Mouse (Mus musculus) midbrain, embryonic 12.5 days (tissue): ENCODE data around the gene Fam196b. TPM values are rescaled to one million over a fixed set of nuclear protein-coding genes. Genes with fewer than 3 reads are reported as not detected.

Experiments used
- ATAC-seq: fragments of 200-750 bp; cut with Nextera tagmentation; 2 replicates; pipeline ENCODE4 v1.8.0; 2017; ENCODE audit warnings: low read depth, moderate TSS enrichment, moderate library complexity; ENCODE audit not compliant: low FRiP score
- H3K27ac ChIP-seq: fragments of 300-500 bp; sonication (generic); replicated peaks from 2 replicates; pipeline ENCODE4 v1.5.1; 2016; ENCODE audit warnings: mild to moderate bottlenecking
- H3K27me3 ChIP-seq: fragments of 300-500 bp; sonication (generic); 2 replicates; pipeline ENCODE4 v1.6.1; 2016; ENCODE audit warnings: mild to moderate bottlenecking
- H3K36me3 ChIP-seq: fragments of 300-500 bp; sonication (generic); 2 replicates; pipeline ENCODE4 v1.6.1; 2016
- H3K4me1 ChIP-seq: fragments of 300-500 bp; sonication (generic); 2 replicates; pipeline ENCODE4 v1.6.1; 2016
- H3K4me2 ChIP-seq: fragments of 300-500 bp; sonication (generic); replicated peaks from 2 replicates; pipeline ENCODE4 v1.6.1; 2016; ENCODE audit warnings: mild to moderate bottlenecking, moderate library complexity
- H3K4me3 ChIP-seq: fragments of 300-500 bp; sonication (generic); 2 replicates; pipeline ENCODE4 v1.5.1; 2016; ENCODE audit warnings: mild to moderate bottlenecking
- H3K9ac ChIP-seq: fragments of 300-500 bp; sonication (generic); replicated peaks from 2 replicates; pipeline ENCODE4 v1.6.1; 2016; ENCODE audit warnings: mild to moderate bottlenecking, moderate library complexity
- H3K9me3 ChIP-seq: fragments of 300-500 bp; sonication (generic); 2 replicates; pipeline ENCODE4 v1.6.1; 2016; ENCODE audit warnings: mild to moderate bottlenecking
- WGBS: fragments of 180-500 bp; shearing (Covaris S2); methylation state at CpG from one replicate; pipeline ENCODE4 v1.1.7; 2016; 5-methylcytosine and 5-hydroxymethylcytosine counted together
- polyA plus RNA-seq: library from polyadenylated mRNA; unstranded; fragments of >200 nt; fragmentation: Nextera tagmentation; extraction: Ambion mirVana; gene quantifications from 2 replicates; pipeline ENCODE4 v1.2.1, GENCODE M21; 2016

Gene Fam196b
- polyA plus RNA-seq, 1 experiment from 2014 or later = 1.1 TPM

DNA sequence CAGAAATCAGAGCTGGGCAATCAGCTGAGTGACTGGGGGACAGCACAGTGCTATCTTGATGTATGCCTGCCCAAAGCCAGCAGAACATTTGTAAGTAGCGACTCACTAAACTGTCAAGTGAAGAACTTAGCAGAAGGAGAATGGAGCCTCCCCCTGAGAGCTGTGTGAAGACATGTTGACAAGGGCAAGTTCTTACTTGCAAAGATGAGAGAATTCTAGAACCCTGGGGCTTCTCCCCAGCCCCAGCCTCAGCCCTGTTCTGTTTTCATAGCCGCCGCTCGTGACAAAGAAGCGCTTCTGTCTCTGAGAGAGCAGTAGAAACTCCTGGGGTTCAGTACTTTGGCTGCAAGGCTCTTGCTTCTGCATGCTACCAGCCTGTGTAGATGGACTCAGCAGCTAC is 25.1 kb downstream of the Fam196b start:
- WGBS = 91% methylated on average over 5 of the region's 5 CpGs
- no peak overlapping the region for H3K27ac ChIP-seq
- H3K27me3 ChIP-seq = 0 out of 2 replicates have a peak, but pooled peaks cover 5% of the 10 kb centered on the region
- no peak overlapping the region for H3K4me3 ChIP-seq
- H3K9ac ChIP-seq = no peak overlapping the region
- H3K9me3 ChIP-seq = no peaks in the 10 kb centered on the region
- no peak for ATAC-seq
- no peak overlapping the region for H3K4me2 ChIP-seq
- no peaks in the 10 kb centered on the region for H3K36me3 ChIP-seq
- H3K4me1 ChIP-seq = peaks cover 12% of the 10 kb centered on the region; the same call in 1 of the 2 replicates

DNA sequence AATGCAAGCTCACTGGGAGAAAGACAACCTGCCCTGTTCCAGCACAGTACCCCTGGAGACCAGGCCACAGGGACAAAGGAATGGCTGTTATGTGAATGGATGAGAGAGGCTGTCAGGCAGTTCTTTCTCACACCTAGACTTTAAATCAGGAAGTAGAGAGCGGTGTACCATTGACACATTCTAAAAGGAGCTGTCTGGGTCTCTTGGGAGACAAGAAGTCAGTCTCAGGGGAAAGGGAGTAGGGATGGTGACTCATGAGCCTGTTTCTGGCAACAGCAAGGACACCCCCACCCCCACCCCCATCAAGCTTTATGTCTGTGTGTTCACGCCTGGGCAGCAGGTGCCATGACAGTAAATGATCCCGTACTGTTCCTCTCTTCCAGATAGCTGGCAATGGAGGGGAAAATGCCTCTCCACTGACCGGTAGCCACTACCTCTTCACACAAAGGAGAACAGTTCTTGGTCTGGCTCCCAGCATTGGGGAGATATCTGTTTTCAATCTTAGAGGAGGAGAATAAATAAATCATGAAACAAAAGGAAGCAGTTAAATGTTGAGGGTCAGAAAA is 29.2 kb downstream of the Fam196b start:
- Histone ChIP-seq H3K9ac (no peak overlapping the region), H3K27me3 (0 out of 2 replicates have a peak, but pooled peaks cover 5% of the 10 kb centered on the region), H3K4me3 (no peak overlapping the region), H3K9me3 (no peaks in the 10 kb centered on the region), H3K4me1 (peaks cover 12% of the 10 kb centered on the region; the same call in 1 of the 2 replicates), H3K27ac (no peak overlapping the region), H3K36me3 (no peaks in the 10 kb centered on the region), H3K4me2 (no peak overlapping the region)
- WGBS = 76% methylated on average over 4 of the region's 4 CpGs
- ATAC-seq = no peak

DNA sequence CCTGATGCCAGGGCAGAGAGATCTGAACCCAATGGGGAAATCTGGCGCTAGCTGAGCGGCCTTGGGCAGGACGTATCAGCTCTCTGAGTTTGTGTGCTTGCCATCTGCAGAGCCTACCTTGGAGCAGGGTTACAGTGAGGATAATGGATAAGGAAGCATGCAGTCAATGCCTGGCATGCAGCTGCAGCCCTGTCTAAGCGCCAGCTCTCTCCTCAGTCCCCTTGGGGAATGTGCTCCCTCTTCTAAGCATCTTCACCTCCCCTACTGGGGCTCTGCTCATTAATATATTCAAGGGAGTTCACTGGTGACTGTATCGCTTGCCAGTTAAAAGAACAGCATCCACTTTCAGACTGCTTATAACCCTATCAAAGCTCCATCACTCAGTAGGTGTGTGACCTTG is 29.7 kb downstream of the Fam196b start:
- H3K9ac ChIP-seq = no peak overlapping the region
- no peaks in the 10 kb centered on the region for H3K9me3 ChIP-seq
- H3K27me3 ChIP-seq = 0 out of 2 replicates have a peak, but pooled peaks cover 5% of the 10 kb centered on the region
- H3K4me3 ChIP-seq = no peak overlapping the region
- H3K36me3 ChIP-seq = no peaks in the 10 kb centered on the region
- 71% methylated on average over 5 of the region's 5 CpGs for WGBS
- ATAC-seq = no peak
- no peak overlapping the region for H3K27ac ChIP-seq
- peaks cover 12% of the 10 kb centered on the region; the same call in 1 of the 2 replicates for H3K4me1 ChIP-seq
- H3K4me2 ChIP-seq = no peak overlapping the region

DNA sequence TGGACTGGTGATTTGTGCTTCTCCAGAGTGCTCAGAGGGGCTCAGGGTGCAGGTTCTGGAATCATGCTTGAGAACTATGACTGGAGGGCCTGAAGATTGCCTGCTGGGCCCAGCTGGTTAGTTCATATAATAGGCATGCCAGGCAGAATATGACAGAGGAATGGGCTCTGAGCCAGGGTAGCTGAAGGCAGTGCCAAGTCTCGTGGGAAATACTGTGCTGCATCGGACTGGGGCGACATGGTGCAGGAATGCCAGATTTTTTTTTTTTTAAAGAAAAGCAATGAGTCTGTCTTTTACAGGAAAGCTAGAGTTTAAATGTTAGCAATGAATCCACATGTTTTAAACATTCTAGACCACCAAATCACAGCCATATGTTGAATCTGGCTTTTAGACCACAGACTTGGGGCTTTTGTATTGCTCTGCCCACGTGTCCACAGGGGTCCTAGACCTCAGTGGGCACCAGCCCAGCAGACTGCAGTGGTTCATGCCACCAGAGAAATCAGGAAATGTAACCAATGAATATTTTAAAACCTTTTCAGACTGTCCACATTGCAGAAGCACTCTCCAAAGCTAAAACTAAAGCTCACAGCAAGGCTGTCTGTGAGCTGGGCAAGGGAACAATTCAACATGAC is 33.8 kb downstream of the Fam196b start:
- ATAC-seq = no peak
- no peak overlapping the region for H3K4me2 ChIP-seq
- WGBS = 78% methylated on average over 4 of the region's 4 CpGs
- no peak overlapping the region for H3K27ac ChIP-seq
- no peak overlapping the region for H3K9ac ChIP-seq
- no peaks in the 10 kb centered on the region for H3K9me3 ChIP-seq
- peaks cover 6% of the 10 kb centered on the region; the same call in 1 of the 2 replicates for H3K27me3 ChIP-seq
- H3K36me3 ChIP-seq = no peaks in the 10 kb centered on the region
- H3K4me1 ChIP-seq = peaks cover 7% of the 10 kb centered on the region
- no peak overlapping the region for H3K4me3 ChIP-seq

DNA sequence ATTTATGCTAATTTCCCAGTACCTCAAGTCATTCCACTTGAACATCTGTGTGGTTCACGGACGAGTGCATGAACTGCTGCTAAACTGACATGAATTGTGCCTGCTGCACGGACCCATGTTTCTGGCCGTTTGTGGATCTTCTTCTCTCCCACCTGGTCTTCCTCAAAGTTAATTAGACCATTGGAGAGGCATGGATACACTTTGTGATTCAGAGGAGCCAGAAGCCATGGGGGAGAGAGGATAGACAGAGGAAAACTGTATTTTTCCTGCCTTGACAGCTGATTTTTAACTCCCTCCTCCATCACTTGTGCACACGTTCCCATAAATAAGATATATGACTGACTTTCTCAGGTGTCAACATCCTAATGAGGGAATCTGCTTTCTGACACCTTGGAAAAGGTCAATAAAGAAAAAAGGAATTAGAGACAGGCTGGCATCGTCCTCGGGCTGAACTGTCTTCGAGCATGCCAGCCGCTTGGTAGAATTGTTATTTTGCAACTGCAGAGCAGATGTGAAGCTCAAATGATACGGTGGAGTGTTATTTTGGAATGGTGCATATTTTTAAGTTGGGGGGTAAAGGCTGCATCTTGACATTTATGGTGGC is 34.9 kb downstream of the Fam196b start:
- H3K27ac ChIP-seq = no peak overlapping the region
- H3K4me2 ChIP-seq = no peak overlapping the region
- H3K36me3 ChIP-seq = no peaks in the 10 kb centered on the region
- 86% methylated on average over 10 of the region's 10 CpGs for WGBS
- peaks cover 6% of the 10 kb centered on the region; the same call in 1 of the 2 replicates for H3K27me3 ChIP-seq
- no peak for ATAC-seq
- H3K4me1 ChIP-seq = peaks cover under 1% of the 10 kb centered on the region; the same call in 1 of the 2 replicates
- no peak overlapping the region for H3K9ac ChIP-seq
- no peaks in the 10 kb centered on the region for H3K9me3 ChIP-seq
- H3K4me3 ChIP-seq = no peak overlapping the region

DNA sequence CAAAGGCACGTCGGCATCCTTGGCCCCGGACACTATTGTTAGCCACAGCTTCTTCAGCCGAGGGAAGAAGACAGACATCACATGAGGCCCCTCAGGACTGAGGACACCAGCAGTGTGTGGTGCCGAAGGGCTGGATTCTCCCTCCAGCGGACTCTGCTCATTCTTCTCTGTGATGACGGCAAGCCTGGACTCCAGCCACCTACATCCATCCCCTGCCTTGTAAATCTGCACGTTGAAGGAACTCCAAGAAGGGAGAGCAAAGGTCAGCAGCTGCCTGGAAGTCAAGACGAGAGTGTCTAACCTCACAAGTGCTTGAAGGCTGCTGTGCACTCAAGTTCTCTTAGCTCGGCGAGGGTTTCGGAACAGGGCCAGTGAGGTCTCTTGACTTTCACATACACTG is 40.8 kb downstream of the Fam196b start:
- Histone ChIP-seq H3K36me3 (no peaks in the 10 kb centered on the region), H3K9me3 (no peaks in the 10 kb centered on the region), H3K4me2 (no peak overlapping the region), H3K27ac (no peak overlapping the region), H3K4me3 (no peak overlapping the region), H3K27me3 (peaks cover 3% of the 10 kb centered on the region; the same call in 1 of the 2 replicates), H3K9ac (no peak overlapping the region), H3K4me1 (peaks cover 5% of the 10 kb centered on the region; the same call in 1 of the 2 replicates)
- no peak for ATAC-seq
- WGBS = 74% methylated on average over 12 of the region's 12 CpGs

DNA sequence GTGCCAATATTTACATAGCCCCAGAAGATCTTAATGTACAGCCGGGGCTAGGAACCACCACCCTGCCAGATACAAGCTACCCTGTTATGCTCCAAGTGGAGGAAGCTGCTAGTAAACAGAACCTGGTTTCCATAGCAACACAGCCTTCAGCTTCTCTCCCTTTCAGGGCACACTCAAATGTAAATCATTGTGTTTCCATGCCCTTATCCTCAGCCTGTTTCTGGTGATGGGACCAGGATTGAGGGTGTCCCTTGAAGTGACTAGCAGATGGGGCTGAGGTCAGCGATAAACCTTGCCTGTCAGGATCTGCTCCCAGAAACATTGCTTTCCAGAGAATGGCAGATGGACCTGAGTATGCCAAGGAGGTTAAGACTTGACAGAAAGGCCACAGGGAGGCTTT is 41.5 kb downstream of the Fam196b start:
- no peak overlapping the region for H3K4me3 ChIP-seq
- H3K4me1 ChIP-seq = peaks cover 5% of the 10 kb centered on the region; the same call in 1 of the 2 replicates
- no peak overlapping the region for H3K27ac ChIP-seq
- H3K4me2 ChIP-seq = no peak overlapping the region
- 34% methylated on average over 2 of the region's 2 CpGs for WGBS
- no peak for ATAC-seq
- H3K27me3 ChIP-seq = no peaks in the 10 kb centered on the region
- no peaks in the 10 kb centered on the region for H3K36me3 ChIP-seq
- H3K9ac ChIP-seq = no peak overlapping the region
- H3K9me3 ChIP-seq = no peaks in the 10 kb centered on the region

DNA sequence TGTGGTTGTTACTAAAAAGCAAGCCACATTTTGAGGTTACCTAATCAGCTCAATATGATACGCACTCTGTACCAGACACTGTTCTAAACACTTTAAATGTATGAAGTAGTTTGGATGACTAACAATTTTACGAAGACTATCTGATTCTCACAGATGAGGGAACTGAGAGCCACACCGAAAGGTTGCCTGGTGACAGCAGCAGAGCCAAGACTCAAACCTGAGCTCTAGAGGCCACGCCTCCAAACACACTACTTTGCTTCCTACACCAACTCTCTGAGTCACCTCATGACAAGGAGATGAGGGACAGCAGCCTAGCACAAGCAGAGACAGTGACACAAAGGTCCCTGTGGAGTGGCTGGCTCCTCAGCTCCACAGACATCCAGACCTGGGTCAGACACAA is 57.6 kb downstream of the Fam196b start:
- WGBS = 87% methylated on average over 4 of the region's 4 CpGs
- H3K27me3 ChIP-seq = no peaks in the 10 kb centered on the region
- no peaks in the 10 kb centered on the region for H3K36me3 ChIP-seq
- peaks cover 5% of the 10 kb centered on the region; the same call in 1 of the 2 replicates for H3K4me1 ChIP-seq
- no peak overlapping the region for H3K4me2 ChIP-seq
- no peaks in the 10 kb centered on the region for H3K9me3 ChIP-seq
- no peak overlapping the region for H3K27ac ChIP-seq
- H3K4me3 ChIP-seq = no peak overlapping the region
- ATAC-seq = no peak
- H3K9ac ChIP-seq = no peak overlapping the region

DNA sequence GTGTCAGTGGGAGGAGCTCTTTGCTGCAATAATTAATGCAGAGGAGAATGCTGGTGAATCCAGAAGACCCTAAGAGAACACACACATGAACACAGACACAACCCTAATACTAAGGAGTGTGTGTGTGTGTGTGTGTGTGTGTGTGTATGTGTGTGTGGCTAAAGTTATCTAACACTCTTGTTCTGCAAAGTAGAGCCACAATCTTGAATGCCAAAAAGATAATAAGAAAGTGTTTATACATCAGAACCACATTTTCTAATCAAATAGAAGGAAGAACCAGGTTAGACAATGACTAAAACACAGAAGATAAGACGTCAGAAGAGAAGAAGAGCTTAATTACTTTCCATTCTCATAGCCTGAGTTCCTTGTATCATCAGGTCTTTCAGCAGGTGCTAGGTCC is 60.9 kb downstream of the Fam196b start:
- Histone ChIP-seq H3K4me2 (no peak overlapping the region), H3K36me3 (no peaks in the 10 kb centered on the region), H3K9ac (no peak overlapping the region), H3K4me3 (no peak overlapping the region), H3K9me3 (no peaks in the 10 kb centered on the region), H3K27me3 (no peaks in the 10 kb centered on the region), H3K4me1 (peaks cover under 1% of the 10 kb centered on the region; the same call in 1 of the 2 replicates), H3K27ac (no peak overlapping the region)
- 67% methylated on average over 1 of the region's 1 CpGs for WGBS
- no peak for ATAC-seq

DNA sequence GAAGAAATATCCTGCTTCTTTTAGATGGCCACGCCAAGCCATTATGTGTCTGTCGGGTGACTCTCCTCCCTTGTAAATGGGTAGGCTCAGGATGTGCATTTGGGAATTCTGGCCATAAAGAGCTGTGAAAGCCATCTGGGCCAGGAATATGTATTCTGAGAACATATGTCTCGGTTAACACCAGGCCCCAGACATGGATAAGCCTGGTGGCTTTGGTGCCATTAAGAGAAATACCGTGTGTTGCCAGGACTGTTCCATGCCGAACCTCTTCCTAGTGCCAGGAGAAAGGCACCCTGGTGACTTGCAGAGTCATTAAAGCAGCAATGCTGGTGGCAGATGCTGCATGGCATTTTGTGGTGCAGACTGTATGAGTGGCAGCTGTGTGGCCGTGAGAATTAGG is 63.0 kb downstream of the Fam196b start:
- WGBS = 78% methylated on average over 6 of the region's 6 CpGs
- no peaks in the 10 kb centered on the region for H3K36me3 ChIP-seq
- H3K27me3 ChIP-seq = no peaks in the 10 kb centered on the region
- no peaks in the 10 kb centered on the region for H3K9me3 ChIP-seq
- H3K27ac ChIP-seq = no peak overlapping the region
- no peak overlapping the region for H3K4me2 ChIP-seq
- no peak overlapping the region for H3K4me3 ChIP-seq
- no peaks in the 10 kb centered on the region for H3K4me1 ChIP-seq
- H3K9ac ChIP-seq = no peak overlapping the region
- no peak for ATAC-seq

DNA sequence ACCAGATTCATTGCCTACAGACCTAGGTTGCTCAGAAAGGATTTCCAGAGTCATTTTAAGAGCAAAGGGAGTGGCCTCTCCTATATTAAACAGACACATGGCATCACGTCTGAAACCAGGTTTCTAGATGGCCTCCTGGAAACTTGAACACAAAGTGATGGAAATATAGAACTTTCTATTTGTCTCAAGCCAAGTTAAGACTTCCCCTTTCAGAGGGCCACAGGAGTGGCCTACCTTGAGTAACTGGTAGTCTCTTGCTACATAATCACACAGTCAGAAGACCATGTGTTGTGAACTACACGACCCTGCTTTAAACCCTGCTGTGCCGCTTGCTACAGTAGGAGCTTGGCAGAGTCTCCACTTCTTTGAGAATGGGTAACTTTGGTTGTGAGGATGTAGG is 68.9 kb downstream of the Fam196b start:
- WGBS = 88% methylated on average over 3 of the region's 3 CpGs
- H3K9me3 ChIP-seq = no peaks in the 10 kb centered on the region
- no peak for ATAC-seq
- H3K4me2 ChIP-seq = no peak overlapping the region
- H3K9ac ChIP-seq = no peak overlapping the region
- H3K27me3 ChIP-seq = no peaks in the 10 kb centered on the region
- H3K27ac ChIP-seq = no peak overlapping the region
- no peaks in the 10 kb centered on the region for H3K36me3 ChIP-seq
- no peak overlapping the region for H3K4me3 ChIP-seq
- H3K4me1 ChIP-seq = no peaks in the 10 kb centered on the region

DNA sequence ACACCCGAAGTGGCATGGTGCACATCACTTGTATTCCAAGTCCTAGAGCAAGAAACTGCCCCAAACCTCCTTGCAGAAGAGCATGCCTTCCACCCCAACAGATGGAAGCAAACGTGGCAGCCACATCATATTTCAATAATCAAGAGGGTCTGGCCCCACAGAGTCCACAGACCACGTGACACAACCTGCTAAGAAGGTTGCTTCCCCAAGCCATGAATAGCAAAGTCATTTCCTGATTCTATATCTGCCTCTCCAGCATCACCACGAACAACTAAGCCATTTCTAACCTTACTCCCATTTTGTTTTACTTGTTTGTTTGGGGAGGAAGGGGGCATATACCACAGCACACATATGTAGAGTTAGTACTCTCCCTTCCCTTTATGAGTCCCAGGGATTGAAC is 69.6 kb downstream of the Fam196b start:
- no peaks in the 10 kb centered on the region for H3K27me3 ChIP-seq
- no peak overlapping the region for H3K27ac ChIP-seq
- no peak overlapping the region for H3K4me2 ChIP-seq
- ATAC-seq = no peak
- H3K9ac ChIP-seq = no peak overlapping the region
- H3K36me3 ChIP-seq = no peaks in the 10 kb centered on the region
- WGBS = 71% methylated on average over 4 of the region's 4 CpGs
- H3K9me3 ChIP-seq = no peaks in the 10 kb centered on the region
- H3K4me3 ChIP-seq = no peak overlapping the region
- H3K4me1 ChIP-seq = no peaks in the 10 kb centered on the region
